Mouse (Mus musculus) heart, postnatal 36 days (tissue): ENCODE results near the gene Hephl1. TPM values are rescaled to one million over a fixed set of nuclear protein-coding genes. Genes with fewer than 3 reads are reported as not detected.
"Not testable (repeated sequence)": the region's sequence is repeated elsewhere in the genome, so short reads cannot be mapped to it uniquely, and the experiment has no call there.

ENCODE experiments used
- DNase-seq, 2 experiments: peaks; one replicate each; pipeline ENCODE4 v3.0.0; 2021 to 2022
- intact Hi-C: fragments of 180-260 bp; cut with DNase I; formaldehyde crosslinking; loops from one replicate; pipeline ENCODE4 v1.15.1; 2025
- total RNA-seq, 2 experiments: library from RNA; stranded (reverse); gene quantifications; 2 replicates each; pipeline ENCODE4 v1.2.3; 2021

Gene Hephl1
- under 1 TPM; 0.08 to 0.16 TPM for total RNA-seq

DNA sequence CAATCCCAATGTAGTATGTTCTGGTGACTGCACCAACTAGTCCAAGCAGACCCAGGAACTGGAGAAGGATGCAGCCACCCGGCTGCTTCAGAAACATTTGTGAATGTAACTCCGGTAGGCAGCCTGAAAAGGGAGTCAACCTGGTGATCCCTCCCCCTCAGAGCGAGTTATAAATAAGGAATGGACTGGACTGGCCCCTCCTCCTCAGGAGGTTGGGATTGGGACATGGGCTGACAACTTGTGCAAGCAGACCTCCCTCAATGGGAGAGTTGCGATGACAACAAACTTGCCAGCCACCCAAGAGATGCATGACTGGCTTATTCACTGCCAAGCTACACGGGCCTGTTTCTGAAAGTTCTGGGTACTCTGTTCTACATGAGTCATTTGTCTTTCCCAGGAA lies at the start of gene Hephl1:
Gene Hephl1, minus strand, starts transcription at position 101 of the 400 bp plus-strand sequence.
- intact Hi-C loops, result no loop called here
- no peak for DNase-seq

DNA sequence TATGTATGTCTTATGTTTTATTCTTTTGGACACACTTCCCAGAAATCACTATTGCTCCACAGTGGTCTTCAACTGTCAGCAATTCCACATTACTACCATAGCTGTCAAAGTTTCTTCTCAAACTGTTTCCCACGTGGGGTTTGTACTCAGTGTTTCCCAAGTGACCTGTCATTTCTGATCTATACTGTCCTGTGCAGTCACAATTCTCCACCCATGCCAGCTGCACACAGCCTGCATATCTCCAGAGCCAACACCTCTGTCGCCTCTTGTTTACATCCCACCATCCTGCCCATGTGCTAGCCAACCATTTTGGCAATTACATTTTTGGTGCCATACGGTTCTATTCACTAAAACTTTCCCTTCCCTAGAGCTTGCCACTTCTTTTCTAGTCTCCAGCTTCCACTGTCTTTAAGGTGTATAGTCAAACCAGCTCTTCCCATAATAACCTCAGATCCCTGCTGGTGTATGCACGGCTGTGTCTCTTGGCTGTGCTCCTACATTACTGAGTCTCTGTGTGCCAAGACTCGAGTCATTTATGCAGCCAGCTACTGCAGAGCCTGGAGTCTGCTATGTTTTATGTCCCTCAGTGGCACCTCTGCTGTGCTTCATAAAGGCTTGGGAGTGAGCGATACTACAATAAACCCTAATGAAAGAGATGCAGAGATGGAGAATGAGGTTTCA lies 37.5 kb upstream of the Hephl1 start:
- DNase-seq, result no peak
- intact Hi-C loops, result no loop called here

DNA sequence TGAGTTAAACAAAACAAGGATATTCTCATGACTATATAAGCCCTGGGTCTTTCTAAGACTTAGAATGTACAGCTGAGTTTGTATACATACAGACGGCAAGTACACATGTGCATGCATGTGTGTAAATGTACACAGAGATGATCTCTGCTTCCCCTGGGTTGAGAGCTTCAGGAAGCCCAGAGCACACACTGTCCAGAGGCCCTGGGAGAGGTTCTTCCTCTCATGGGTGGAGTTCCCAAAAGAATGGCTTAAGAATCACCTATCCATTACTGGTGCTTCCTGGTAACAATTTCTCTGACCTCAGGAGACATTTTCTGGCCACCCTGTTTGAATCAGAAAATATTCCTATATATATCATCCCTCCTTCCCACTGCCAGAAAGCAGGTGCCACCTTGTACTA lies 28.6 kb upstream of the Hephl1 start:
- intact Hi-C loops, result no loop called here
- DNase-seq, result no peak

DNA sequence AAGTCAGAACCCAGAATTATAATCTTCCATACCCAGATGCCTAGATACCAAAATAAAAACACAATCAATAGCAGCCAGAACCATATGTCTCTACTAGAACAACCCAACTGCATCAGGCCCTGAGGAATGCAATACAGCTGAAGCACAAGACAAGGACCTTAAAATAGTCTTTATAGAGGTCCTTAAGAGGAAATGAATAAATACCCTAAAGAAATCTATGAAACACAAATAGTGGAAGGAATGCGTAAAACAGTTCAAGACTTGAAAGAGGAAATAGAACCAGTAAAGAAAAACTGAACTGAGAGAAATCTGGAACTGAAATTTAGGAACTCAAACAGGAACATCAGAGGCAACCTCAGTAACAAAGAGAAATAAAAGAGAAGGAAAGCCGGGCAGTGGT lies 14.0 kb upstream of the Hephl1 start:
- no peak for DNase-seq
- intact Hi-C loops, result no loop called here

DNA sequence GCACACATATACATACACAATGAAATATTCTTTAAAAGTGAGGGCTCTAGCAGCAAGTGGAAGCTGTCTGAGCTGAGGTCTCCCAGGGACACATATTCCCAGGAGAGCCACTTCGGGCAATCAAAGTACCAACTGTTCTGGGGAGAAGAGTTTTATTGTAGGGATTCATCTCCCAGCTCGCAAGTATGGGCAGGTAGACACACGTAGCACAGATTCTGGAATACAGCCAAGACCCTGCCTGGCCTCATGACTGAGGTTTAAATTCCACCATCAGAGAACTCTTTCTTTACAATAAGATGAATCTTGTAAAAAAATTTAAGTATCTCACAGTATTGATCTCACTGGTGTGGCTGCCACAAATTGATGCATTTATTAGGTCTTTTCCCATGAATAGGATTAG lies 10.5 kb upstream of the Hephl1 start:
- DNase-seq, result no peak

DNA sequence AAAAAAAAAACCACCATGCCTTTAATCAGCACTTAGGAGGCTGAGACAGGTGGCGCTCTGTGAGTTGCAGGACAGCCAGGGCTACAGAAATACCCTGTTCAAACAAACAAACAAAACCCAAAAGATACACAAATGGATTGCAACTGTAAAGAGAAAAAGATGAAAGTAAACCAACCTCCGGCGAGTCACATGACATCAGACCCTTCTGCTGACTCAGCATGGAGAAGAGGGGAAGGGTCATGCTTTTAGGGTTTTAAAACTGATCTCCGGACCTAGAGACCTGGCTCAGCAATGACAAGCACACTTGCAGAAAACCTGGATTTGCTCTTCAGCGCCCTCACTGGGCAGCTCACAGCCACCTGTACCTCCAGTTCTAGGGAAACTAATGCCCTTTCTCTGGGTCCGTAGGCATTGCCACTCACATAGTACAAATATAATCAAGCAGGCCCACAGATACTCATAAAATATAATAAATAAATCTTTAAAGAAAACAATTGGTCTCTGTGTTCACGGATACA lies 9.0 kb upstream of the Hephl1 start:
- no peak for DNase-seq
- intact Hi-C loops, result no loop called here

More for the DNA sequence above, 10.5 kb upstream of the Hephl1 start:
- intact Hi-C loops, result no loop called here

DNA sequence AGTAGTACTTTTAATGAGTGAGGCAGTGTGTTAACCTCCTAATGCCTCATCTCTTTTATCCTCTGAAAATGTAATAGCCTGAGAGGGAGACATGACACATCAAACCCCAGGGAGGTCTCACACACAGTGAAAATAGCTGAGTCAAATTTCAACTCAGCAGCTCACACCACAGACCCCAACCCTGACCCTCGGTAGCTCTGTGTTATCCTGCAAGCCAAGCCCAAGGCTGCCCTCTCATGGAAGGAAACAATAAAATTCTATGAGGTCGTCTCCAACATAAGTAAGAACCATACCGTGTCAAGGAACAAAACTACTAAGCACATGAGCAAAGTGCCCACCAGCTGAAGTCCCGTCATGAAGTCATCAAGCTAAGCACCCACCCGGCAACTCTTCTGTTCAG lies 8.3 kb upstream of the Hephl1 start:
- intact Hi-C loops, result no loop called here

DNA sequence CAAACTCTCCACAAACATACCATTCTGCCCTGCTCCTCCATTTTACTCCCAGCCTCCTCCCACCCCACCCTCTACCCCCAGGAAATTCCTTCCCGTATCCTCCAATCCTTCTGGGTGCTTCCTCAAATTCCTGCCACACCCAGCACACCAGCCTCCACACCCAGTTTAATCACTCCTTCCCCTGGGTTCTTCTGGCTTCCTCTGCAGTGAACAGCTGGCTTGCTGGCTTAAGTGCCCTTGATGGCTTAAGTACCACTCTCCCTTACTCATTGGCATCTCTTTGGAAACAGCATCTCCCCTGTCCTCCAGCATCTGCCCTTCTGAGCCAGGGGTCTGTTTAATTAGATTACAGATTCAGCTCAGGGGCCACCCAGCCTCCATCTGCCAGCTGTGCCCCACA lies 7.6 kb upstream of the Hephl1 start:
- DNase-seq, result no peak
- intact Hi-C loops, result no loop called here

More for the DNA sequence above, 8.3 kb upstream of the Hephl1 start:
- DNase-seq, result no peak

DNA sequence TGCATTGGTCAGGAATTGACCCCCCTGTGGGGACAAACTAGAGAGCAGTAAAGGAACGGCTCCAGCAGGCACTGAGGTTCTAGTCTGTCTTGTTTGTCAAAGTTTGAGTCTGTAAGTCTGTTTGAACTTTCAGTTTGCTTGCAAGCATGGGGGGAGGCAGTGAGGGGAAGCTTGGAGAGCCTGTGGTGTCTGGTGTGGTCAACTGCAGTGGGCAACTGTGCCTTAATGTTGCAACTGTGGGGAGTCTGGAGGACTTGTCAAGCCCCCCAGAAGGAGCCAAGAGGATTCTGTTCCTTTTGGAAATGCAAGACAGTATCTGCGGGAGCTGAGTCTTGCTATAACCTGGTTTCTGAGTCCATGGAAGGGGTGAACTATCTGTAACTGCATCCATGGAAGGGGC lies 4.3 kb upstream of the Hephl1 start:
- DNase-seq, result no peak
- intact Hi-C loops, result no loop called here

DNA sequence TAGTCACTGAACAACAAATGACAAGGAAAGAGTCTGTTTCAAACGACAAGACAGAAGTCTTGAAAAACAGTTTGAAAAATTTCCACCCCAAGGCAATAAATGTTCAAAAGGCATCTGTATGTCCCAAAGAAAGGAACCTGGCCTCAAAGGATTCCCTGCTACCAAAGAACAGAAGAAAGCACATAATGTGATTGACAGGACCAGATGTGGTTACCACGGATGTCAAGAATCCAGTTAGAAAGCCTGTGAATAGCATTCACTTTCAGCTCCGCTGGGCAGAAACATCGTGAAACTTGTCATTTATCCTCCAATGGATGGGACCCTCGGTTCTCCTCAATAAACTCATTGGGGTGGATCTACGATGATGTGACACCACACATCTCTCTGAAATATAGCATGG lies 2.2 kb upstream of the Hephl1 start:
- DNase-seq, result no peak
- intact Hi-C loops, result no loop called here

DNA sequence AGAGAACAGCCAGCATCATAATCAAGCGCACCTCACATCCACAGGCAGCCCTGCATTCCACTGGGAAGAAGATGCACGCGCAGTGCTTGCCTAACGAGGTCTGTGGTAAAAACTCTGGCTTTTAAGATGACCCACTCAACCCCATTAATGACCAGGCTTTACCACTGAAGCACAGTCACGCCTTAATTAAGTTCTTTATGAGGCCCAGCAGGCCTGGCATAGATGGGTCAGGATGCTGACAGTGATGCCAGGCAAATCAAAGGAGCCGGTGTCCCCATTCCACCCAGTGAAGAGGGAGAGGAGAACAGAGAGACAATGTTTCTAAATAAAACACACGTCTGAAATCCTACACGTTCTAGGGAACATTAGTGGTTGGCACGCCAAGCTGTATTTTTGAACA lies 3.8 kb downstream of the Hephl1 start:
- intact Hi-C loops, result loop anchor here (5.0 kb wide), 1 partner anchor 76 kb away; no protein-coding TSS in a partner anchor
- DNase-seq, result no peak

DNA sequence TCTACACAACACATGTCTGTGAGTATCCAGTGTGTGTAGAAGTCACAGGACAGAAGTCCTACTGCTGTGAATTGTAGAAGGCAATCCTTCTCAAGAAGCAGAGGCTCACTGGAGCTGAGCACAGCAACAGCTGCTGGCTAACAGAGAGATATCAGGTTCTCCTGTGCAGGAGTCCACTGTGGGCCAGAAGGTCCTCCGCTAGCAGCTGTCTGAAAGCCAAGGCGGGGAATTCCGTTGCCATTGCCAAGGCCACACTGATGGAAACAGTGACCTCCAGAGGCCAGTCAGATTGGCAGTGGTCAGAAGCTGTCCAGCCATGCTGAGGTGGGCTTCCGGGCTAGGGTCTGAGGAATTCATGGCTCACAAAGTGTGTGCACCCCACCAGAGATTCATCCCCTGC lies 6.8 kb downstream of the Hephl1 start:
- intact Hi-C loops, result loop anchor here (5.0 kb wide), 1 partner anchor 73 kb away; no protein-coding TSS in a partner anchor

DNA sequence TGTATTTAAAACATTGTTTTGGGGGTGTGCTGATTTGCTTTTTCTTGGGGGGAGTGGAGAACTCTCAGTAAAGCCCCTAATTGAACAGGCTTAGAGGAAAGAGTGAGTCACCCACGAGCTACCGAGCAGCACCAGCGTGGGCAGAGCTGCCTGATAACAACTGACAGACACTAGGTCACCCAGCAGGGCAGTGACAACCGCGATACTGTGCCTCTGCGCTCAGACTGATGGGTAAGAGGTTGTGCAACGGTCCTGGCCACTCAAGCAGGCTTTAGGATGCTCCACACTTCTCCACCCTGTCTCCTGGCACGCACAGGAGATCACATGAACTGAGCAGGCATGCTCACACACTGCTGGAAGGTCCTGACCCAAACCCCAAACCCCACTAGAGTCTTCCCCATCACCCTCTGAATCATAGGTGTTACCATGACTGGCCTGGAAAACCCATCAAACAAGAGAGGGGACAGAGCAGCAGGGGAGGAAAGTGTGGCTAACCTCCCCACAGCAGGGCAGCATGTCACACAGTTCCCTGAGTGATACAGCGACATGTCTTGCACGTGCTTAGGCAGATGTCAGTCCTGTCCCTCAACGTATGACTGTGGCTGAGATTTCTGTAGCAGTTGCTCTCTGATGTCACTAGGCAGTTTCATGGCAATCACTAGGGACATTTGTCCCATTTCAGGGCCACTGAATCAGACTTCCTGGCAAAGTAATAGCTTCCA lies 8.2 kb downstream of the Hephl1 start:
- DNase-seq, result no peak
- intact Hi-C loops, result no loop called here

More for the DNA sequence above, 6.8 kb downstream of the Hephl1 start:
- no peak for DNase-seq

DNA sequence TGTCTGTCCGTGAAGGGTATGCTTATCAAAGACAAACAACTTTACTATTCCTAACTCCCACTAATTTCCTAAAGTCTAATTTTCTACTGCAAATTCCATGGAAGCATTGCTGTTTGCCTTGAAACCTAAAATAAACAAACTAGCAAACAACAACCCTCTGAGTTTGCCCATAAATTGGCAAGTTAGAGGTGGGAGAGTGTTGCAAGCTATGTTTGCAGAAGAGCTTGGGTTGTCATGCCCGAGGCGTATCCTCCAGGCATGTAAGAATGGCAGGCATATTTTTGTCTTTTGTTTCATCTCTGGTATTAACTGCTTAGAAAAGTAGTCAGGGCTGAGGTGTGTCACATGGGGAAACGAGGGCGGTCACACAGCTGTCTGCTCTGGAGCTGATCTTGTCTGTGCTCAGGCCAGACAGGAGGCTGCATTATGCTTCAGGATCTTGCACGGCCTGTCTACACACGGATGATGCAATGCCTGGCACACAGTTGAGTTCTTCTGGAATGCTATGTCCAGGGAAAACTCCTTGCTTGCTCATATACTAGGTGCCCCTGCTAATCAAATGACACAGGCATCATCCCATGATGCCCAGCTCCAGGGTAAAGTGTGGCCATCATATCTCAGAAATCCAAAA lies 10.3 kb downstream of the Hephl1 start:
- intact Hi-C loops, result no loop called here
- no peak for DNase-seq

DNA sequence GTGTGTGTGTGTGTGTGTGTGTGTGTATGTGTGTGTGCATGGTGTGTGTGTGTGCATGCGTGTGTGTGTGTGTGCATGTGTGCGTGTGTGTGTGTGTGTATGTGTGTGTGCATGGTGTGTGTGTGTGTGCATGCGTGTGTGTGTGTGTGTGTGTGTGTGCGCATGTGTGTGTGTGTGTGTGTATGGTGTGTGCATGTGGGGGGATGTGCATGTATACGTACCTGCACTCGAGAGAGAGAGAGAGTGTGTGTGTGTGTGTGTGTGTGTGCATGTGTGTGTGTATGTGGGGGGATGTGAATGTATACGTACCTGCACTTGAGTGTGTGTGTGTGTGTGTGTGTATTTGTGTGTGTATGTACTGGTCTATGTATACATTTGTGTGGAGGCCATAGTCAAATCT lies 13.5 kb downstream of the Hephl1 start:
- DNase-seq, intact Hi-C loops: not testable (repeated sequence)

DNA sequence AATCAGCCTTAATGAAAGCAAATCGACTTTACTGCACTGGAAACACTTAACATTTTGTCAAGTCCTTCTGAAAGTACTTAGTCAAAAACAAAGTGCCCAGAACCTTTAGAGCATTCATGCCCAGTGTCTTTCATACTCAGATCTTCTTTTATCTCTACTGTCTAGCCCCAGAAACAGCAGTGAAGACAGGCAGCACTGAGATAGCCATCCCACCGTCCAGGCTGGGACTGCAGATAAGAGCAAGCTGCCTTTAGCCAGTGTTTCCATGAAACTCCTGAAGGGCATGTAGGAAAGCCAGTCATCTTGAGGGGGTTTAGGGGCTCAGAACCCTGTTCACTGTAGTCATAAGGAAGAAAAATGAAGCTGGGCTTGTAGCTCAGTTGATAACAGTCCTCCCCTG lies 14.7 kb downstream of the Hephl1 start:
- DNase-seq, result no peak
- intact Hi-C loops, result no loop called here

DNA sequence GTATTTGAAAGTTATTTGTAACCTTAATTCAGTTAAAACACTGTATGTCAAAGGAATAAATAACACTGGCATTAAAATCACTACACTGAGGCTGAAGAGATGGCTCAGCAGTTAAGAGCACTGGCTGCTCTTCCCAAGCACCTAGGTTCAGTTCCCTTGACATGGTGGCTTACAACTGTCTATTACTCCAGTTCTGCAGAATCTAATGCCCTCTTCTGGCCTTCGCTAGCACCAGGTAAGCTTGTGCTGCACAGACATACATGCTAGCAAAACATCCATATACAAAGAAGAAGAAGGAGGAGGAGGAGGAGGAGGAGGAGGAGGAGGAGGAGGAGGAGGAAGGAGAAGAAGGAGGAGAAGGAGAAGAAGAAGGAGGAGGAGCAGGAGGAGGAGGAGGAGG lies 15.7 kb downstream of the Hephl1 start:
- no peak for DNase-seq
- intact Hi-C loops, result no loop called here

DNA sequence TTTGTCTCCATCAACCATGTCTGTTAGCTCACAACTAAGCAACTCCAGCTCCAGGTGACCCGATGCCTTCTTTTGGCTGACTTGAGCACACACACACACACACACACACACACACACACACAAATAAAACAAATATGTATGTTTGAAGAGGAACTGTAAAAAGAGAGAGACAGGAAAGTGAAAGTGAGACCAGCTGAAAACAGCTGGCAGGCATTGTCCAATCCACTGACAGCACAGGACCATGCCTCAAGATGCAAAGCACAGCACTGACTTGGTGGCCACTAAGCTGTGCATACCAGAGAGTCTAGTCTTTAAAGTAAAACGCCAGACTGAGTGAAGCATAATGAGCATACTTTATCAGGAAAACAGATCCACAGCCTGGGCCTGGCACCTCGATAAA lies 16.7 kb downstream of the Hephl1 start:
- intact Hi-C loops, result no loop called here
- DNase-seq, result no peak

DNA sequence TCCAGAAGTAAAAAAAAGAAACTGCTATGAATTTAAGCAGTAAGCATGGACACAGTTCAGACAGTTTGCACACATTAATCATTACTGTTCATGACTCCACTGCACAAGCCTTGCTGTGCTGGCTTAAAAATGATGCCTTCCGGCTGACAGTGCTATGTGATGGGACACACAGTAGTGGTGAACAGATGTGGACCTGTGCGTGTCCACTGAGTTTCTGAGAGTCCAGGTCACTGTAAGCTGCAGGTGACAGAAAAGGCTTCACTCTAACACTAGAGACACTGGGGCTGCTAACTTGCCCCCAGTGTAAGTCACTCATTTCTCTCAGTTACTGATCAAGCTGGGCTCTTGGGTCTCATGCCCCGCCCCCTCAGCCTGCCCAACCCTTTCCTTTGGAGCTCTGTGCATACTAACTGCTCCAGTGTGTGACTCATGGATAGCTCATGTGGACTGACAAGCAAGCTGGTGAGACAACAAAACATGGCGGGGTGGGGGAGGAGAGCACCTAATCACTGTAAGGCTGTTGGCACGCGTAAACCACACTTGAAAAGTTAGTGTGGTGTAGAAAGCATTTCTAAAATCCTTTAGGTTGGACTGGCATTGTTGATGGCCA lies 43.1 kb downstream of the Hephl1 start:
- no peak for DNase-seq
- intact Hi-C loops, result no loop called here

DNA sequence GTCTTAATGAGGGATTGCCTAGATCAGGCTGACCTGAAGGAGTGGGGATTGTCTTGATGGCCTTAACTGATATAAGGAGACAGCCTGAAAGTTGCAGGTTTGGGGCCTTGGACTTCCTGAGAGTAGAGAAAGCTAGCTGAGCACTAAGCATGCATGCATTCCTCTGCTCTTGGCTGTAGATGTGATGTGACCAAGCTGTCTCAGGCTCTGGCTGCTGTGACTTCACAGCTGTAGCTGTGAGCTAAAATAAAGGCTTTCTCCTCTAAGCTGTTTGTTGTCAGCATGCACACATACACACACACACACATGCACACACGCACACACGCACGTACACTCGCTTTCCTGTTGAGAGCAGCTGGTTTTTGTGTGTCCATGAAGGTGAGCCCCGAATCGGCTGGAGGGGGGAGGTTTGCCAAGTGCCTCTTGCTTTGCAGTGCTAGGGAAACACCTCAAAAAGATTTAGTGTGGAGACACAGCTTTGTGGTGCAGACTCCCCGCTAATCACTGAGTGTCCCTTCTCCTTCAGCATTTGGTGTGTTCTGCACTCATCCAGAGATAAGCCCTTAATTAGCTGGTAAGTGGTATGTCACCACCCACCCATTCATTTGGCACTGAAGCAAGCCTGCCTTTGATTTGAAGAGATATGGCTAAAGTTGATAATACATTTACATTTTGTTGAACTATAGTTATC lies 43.8 kb downstream of the Hephl1 start:
- no peak for DNase-seq
- intact Hi-C loops, result no loop called here

DNA sequence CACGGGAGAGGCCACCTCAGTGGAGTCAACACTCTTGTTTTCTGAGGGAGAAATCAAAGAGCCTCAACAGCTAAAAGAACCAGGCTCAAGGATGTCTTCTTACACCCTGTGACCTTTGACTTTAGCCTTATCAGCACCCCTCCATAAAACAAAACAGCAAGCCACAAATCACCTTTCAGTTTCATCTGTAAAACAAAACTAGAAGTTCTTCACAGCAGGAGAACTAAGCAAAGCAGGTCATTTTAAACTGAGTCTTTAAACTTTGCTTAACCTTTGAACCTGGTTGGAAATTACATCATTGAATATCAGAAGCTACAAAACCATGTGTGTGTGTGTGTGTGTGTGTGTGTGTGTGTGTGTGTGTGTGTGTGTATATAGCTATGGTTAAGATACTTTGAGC lies 47.7 kb downstream of the Hephl1 start:
- no peak for DNase-seq
- intact Hi-C loops, result no loop called here
